Mouse (Mus musculus) macrophage (primary cell): ENCODE data around the gene Dnajb12. TPM values are rescaled to one million over a fixed set of nuclear protein-coding genes. Genes with fewer than 3 reads are reported as not detected.

Experiments
- H3K27ac ChIP-seq: fragments of 350-480 bp; formaldehyde crosslinking; 2 replicates; pipeline ENCODE4 v1.9.0; 2021
- H3K36me3 ChIP-seq: fragments of 350-480 bp; formaldehyde crosslinking; 2 replicates; pipeline ENCODE4 v1.9.0; 2021; ENCODE audit errors: inconsistent target
- H3K4me3 ChIP-seq: fragments of 350-480 bp; formaldehyde crosslinking; 2 replicates; pipeline ENCODE4 v1.9.0; 2021; ENCODE audit errors: inconsistent target
- H3K79me2 ChIP-seq: fragments of 350-480 bp; formaldehyde crosslinking; 2 replicates; pipeline ENCODE4 v1.9.0; 2021; ENCODE audit errors: inconsistent target
- WGBS: methylation state at CpG from one replicate; pipeline ENCODE4 v1.1.7; 2026; ENCODE audit warnings: inconsistent platforms; ENCODE audit not compliant: missing documents; 5-methylcytosine and 5-hydroxymethylcytosine counted together
- polyA plus RNA-seq: library from polyadenylated mRNA; stranded (reverse); fragments of 250-400 nt; gene quantifications from 3 replicates; pipeline ENCODE4 v1.2.4, GENCODE M21; 2018; ENCODE audit warnings: inconsistent platforms

Dnajb12 gene
- polyA plus RNA-seq, 1 experiment from 2014 or later: 38.2 TPM

DNA sequence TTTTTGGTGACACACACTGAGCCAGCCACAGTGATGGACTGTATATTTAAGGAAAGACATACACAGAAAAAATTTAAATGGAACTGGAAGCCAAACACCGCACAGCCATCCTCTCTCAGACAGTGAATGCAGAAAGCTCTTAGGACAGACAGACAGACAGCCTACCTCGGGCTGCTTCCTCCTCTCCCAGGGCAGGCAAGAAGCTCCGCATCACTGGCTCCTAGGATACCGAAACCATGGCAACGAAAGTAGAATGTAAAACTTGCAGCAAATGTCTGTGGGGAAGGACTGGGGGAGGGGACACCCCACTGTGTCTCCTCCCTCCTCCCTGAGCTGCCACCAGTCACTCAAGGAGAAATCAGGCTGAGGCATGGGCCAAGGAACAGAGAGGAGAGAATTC, 18.2 kb downstream of the Dnajb12 start:
- H3K36me3 ChIP-seq: peaks cover 28% of the 10 kb centered on the region
- no peak overlapping the region for H3K4me3 ChIP-seq
- WGBS: 40% methylated on average over 5 of the region's 5 CpGs
- no peaks in the 10 kb centered on the region for H3K79me2 ChIP-seq
- peak overlapping the region; percentile 19; the same call in 1 of the 2 replicates for H3K27ac ChIP-seq

GRCm38 (mm10) chr10:59898180-59898778, 18.9 kb downstream of the Dnajb12 start:
- Histone ChIP-seq H3K27ac (no peak overlapping the region), H3K4me3 (no peak overlapping the region), H3K36me3 (peaks cover 21% of the 10 kb centered on the region), H3K79me2 (no peaks in the 10 kb centered on the region)
- 86% methylated on average over 9 of the region's 9 CpGs for WGBS

DNA sequence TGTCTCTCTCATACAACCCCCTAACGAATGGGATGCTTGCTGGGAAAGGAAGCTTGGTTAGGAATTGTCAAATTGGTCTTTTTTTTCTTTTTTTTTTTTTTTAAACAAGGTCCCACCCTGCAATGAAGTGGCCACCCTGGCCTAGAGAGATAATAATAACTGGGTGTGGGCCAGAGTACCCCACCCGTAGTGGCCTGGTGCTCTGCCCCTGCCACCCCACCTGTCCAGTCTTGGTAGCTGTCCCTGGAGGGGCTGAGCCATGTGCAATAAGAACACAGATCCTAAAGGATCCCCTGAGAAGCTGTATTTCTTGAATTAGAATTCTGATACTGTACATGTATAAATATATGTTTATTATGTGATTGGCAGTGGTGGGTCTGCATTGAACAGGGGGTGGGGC, 19.6 kb downstream of the Dnajb12 start:
- WGBS: 55% methylated on average over 2 of the region's 2 CpGs
- no peak overlapping the region for H3K4me3 ChIP-seq

GRCm38 (mm10) chr10:59899341-59900173, 20.2 kb downstream of the Dnajb12 start:
- Histone ChIP-seq H3K4me3 (no peak overlapping the region), H3K79me2 (no peaks in the 10 kb centered on the region), H3K27ac (peak overlapping the region; percentile 90), H3K36me3 (peaks cover 12% of the 10 kb centered on the region; the same call in 1 of the 2 replicates)
- 13% methylated on average over 21 of the region's 21 CpGs for WGBS

More for the DNA sequence above, 19.6 kb downstream of the Dnajb12 start:
- H3K36me3 ChIP-seq: peaks cover 14% of the 10 kb centered on the region
- peak overlapping the region; percentile 88 for H3K27ac ChIP-seq
- H3K79me2 ChIP-seq: no peaks in the 10 kb centered on the region

- 57% methylated on average over 4 of the region's 4 CpGs for WGBS
- peak overlapping the region; percentile 90 for H3K27ac ChIP-seq
- no peaks in the 10 kb centered on the region for H3K79me2 ChIP-seq
- H3K36me3 ChIP-seq: peaks cover 11% of the 10 kb centered on the region; the same call in 1 of the 2 replicates
- H3K4me3 ChIP-seq: no peak overlapping the region
Measured at GRCm38 (mm10) chr10:59900174-59900435, 20.7 kb downstream of the Dnajb12 start.

- 0 out of 2 replicates have a peak overlapping the region, but pooled peaks have one; percentile 90 for H3K27ac ChIP-seq
- H3K79me2 ChIP-seq: no peaks in the 10 kb centered on the region
- H3K4me3 ChIP-seq: no peak overlapping the region
- H3K36me3 ChIP-seq: peaks cover 5% of the 10 kb centered on the region; the same call in 1 of the 2 replicates
- 63% methylated on average over 4 of the region's 4 CpGs for WGBS
Measured at GRCm38 (mm10) chr10:59900939-59901338, 21.6 kb downstream of the Dnajb12 start.

DNA sequence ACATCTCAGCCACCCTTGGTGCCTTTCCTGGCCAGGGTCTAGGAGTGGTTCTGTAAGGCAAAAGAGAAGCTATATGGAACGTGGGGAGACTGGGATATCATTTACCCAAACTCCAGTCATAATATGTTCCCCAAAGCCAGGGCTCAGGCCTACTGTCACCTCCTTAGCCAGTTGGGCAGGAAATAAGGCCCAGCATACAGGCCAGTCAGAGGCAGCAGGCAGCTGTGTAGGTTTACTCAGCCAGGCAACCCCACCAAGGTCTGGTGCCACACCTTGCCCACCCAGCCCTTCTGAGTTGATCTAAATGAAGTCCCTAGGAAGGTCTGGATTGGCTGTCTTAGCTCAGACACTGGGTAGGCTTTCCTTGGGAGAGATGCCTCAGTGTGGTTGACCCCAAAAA, 22.1 kb downstream of the Dnajb12 start:
- Histone ChIP-seq H3K79me2 (no peaks in the 10 kb centered on the region), H3K4me3 (no peak overlapping the region), H3K36me3 (peaks cover 3% of the 10 kb centered on the region; the same call in 1 of the 2 replicates), H3K27ac (no peak overlapping the region)
- WGBS: 88% methylated on average over 1 of the region's 1 CpGs

GRCm38 (mm10) chr10:59901986-59902605, 22.7 kb downstream of the Dnajb12 start:
- no peaks in the 10 kb centered on the region; the same call in 1 of the 2 replicates for H3K36me3 ChIP-seq
- no peak overlapping the region for H3K27ac ChIP-seq
- WGBS: 90% methylated on average over 8 of the region's 8 CpGs
- H3K4me3 ChIP-seq: no peak overlapping the region
- H3K79me2 ChIP-seq: no peaks in the 10 kb centered on the region

DNA sequence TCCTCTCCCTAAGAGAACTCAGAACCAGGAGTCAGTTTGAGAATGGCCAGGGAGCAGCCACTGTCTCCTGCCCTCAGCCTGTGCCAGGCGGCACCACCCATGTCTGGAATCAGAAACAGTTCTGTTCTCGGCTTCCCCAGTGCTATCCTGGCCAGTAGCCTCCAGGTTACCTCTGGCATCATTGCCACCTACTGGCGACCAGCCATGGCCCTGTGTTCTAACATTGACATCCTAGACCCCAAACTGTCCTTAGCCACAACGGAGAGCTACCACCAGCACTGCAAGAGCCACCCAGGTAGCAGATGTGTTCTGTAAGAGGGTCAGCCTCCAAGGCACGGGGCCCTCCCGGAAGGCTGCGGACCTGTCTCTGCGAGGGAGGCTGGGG, 23.2 kb downstream of the Dnajb12 start:
- WGBS: 91% methylated on average over 8 of the region's 8 CpGs

DNA sequence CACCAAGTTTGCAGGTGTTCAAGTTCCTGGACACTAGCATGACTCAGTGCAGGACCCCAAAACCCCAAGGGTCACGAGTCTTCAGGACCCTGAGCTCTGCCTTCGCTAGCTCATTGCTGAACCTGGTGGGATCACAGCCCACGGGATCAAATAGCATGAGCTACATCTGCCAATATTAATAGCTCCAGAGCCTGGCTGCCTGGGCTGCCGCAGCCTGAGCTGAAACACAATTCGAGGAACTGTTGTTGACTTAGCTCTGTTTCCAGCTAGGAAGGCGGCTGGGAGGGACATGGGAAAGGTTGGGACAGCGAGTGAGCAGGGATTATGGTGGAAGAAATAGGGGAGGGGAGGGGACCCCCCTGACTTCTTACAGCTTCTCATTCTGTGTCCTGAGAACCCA, 23.8 kb downstream of the Dnajb12 start:
- H3K36me3 ChIP-seq: no peaks in the 10 kb centered on the region
- H3K27ac ChIP-seq: no peak overlapping the region
- no peak overlapping the region for H3K4me3 ChIP-seq
- 74% methylated on average over 6 of the region's 7 CpGs for WGBS
- no peaks in the 10 kb centered on the region for H3K79me2 ChIP-seq

More for the DNA sequence above, 23.2 kb downstream of the Dnajb12 start:
- no peaks in the 10 kb centered on the region; the same call in 1 of the 2 replicates for H3K36me3 ChIP-seq
- H3K79me2 ChIP-seq: no peaks in the 10 kb centered on the region
- no peak overlapping the region for H3K4me3 ChIP-seq
- no peak overlapping the region for H3K27ac ChIP-seq

GRCm38 (mm10) chr10:59907080-59907609, 27.8 kb downstream of the Dnajb12 start:
- Histone ChIP-seq H3K4me3 (no peak overlapping the region), H3K27ac (no peak overlapping the region), H3K36me3 (no peaks in the 10 kb centered on the region), H3K79me2 (no peaks in the 10 kb centered on the region)
- WGBS: 66% methylated on average over 3 of the region's 3 CpGs

DNA sequence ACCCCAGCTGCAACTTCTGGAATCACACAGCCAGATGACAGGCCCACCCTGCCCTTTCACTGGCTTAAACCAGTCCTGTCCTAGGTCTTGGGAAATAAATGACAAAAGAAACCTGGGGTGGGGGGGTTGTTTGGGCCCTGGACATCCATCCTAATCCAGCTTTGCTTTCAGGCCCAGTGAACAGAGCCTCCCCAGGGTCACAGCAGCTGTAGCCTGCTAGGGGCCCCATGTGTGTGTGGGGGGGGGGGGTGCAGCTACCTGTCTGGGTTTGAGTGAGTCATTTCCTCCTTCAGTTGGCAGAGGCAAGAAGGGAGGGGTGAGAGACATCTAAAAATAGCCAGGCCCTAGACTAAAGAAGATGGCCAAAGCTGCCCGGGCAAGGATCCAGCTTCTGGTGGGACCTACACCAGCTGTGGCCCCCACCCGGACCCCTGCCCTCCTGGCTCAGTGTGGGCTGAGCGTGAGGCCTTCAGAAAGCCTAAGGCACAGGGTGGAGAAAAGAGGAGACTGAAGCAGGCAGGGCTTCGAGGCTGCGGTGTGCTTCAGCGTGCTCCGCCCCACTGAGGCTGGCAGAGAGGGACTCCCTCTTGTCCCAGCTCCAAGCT, 28.4 kb downstream of the Dnajb12 start:
- Histone ChIP-seq H3K36me3 (no peaks in the 10 kb centered on the region), H3K4me3 (no peak overlapping the region), H3K79me2 (no peaks in the 10 kb centered on the region), H3K27ac (no peak overlapping the region)
- WGBS: 30% methylated on average over 7 of the region's 7 CpGs

DNA sequence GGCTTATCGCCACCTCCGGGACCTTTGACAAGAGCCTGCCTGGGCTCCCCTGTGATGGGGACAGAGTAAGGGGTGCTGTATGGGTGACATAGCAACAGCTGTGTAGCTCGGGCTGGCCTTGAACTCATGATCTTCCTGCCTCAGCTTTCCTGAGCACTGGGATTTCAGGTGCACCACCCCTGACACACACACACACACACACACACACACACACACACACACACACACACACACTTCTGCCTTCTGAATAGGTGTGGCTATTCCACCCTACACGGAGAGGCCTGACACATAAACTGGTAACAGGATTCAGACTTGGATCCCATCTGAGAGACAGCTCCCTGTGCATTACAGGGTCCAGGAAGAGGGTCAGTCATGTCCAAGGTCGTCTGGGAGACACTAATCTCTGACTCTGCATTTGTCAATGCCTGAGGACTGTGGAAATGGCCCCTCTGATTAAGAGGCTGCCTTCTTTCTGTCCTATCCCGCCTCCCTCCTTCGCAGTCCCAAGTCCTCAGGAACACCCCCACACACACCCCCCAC, 29.5 kb downstream of the Dnajb12 start:
- Histone ChIP-seq H3K36me3 (no peaks in the 10 kb centered on the region), H3K79me2 (no peaks in the 10 kb centered on the region), H3K4me3 (no peak overlapping the region), H3K27ac (no peak overlapping the region)
- WGBS: 48% methylated on average over 7 of the region's 7 CpGs

DNA sequence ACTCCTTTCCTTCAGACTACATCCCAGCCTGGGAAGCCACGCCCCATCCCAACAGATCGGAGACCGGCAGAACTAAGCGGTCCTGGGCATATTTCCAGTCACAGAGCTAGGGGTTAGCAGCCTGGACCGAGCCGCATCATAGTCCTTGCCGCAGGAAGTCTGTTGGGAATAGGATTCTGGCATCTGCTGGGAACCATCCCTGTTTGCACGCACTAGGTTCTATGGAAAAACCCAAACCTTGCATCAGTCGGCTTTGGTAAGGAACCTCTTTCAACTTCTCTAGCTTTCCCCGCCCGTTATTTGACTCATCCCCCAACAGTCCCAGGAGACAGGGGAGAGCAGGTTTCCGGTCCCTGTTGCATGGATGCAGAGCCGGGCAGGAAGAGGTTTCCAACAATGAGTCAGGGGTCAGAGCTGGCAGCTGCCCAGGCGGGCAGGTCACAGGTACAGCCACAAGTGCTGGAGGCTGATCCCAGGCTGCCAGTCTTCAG, 30.0 kb downstream of the Dnajb12 start:
- Histone ChIP-seq H3K36me3 (no peaks in the 10 kb centered on the region), H3K27ac (no peak overlapping the region), H3K4me3 (no peak overlapping the region), H3K79me2 (no peaks in the 10 kb centered on the region)
- 17% methylated on average over 14 of the region's 14 CpGs for WGBS
